Mouse (Mus musculus) hindbrain, postnatal 0 days (tissue): ENCODE data around the gene Ube2s. TPM values are rescaled to one million over a fixed set of nuclear protein-coding genes. Genes with fewer than 3 reads are reported as not detected.

Experiments used
- ATAC-seq: fragments of 200-750 bp; cut with Nextera tagmentation; 2 replicates; pipeline ENCODE4 v1.8.0; 2017; ENCODE audit warnings: mild to moderate bottlenecking, moderate TSS enrichment, moderate library complexity
- DNase-seq: peaks from one replicate; pipeline ENCODE4 v3.0.0-alpha.2; 2015; ENCODE audit warnings: low spot score
- H3K27ac ChIP-seq: fragments of 300-500 bp; sonication (generic); 2 replicates; pipeline ENCODE4 v1.5.1; 2014; ENCODE audit warnings: mild to moderate bottlenecking
- H3K27me3 ChIP-seq: fragments of 300-500 bp; sonication (generic); 2 replicates; pipeline ENCODE4 v1.6.1; 2014; ENCODE audit warnings: low read length, mixed read lengths; ENCODE audit not compliant: insufficient read depth
- H3K36me3 ChIP-seq: fragments of 300-500 bp; sonication (generic); 2 replicates; pipeline ENCODE4 v1.6.1; 2014; ENCODE audit warnings: low read length, mixed read lengths; ENCODE audit not compliant: insufficient read depth
- H3K4me1 ChIP-seq: fragments of 300-500 bp; sonication (generic); 2 replicates; pipeline ENCODE4 v1.6.1; 2014; ENCODE audit warnings: antibody characterized with exemption, low read length, mixed read lengths; ENCODE audit not compliant: insufficient read depth
- H3K4me2 ChIP-seq: fragments of 300-500 bp; sonication (generic); 2 replicates; pipeline ENCODE4 v1.6.1; 2014; ENCODE audit warnings: low read depth, mild to moderate bottlenecking, low read length, moderate library complexity, mixed read lengths
- H3K4me3 ChIP-seq: fragments of 300-500 bp; sonication (generic); 2 replicates; pipeline ENCODE4 v1.5.1; 2014; ENCODE audit warnings: low read length
- H3K9ac ChIP-seq: fragments of 300-500 bp; sonication (generic); replicated peaks from 2 replicates; pipeline ENCODE4 v1.6.1; 2014; ENCODE audit warnings: mild to moderate bottlenecking, low read length, moderate library complexity, mixed read lengths
- H3K9me3 ChIP-seq: fragments of 300-500 bp; sonication (generic); 2 replicates; pipeline ENCODE4 v1.6.1; 2016; ENCODE audit warnings: low read length, mixed read lengths
- CTCF ChIP-seq: IDR thresholded peaks from 2 replicates; pipeline ENCODE4 v1.5.1; 2016; ENCODE audit warnings: antibody characterized with exemption, control low read depth, low read depth
- WGBS: fragments of 180-500 bp; shearing (Covaris S2); extraction: QIAGEN DNeasy Blood & Tissue Kit; methylation state at CpG from one replicate; pipeline ENCODE4 v1.1.7; 2014; 5-methylcytosine and 5-hydroxymethylcytosine counted together
- polyA plus RNA-seq: library from polyadenylated mRNA; unstranded; fragments of >200 nt; fragmentation: Nextera tagmentation; extraction: Ambion mirVana; gene quantifications from 2 replicates; pipeline ENCODE4 v1.2.1, GENCODE M21; 2015
- total RNA-seq: library from RNA; depleted of rRNA; stranded (reverse); fragments of >200 nt; gene quantifications from 2 replicates; pipeline ENCODE4 v1.2.3, GENCODE M21; 2014

Gene Ube2s
- total and polyA plus RNA-seq, 2 experiments from 2014 or later = 223 to 324 TPM

GRCm38 (mm10) chr7:4792278-4793212 lies 19.8 kb downstream of the Ube2s start, which contains the start of gene Rpl28:
Gene Rpl28, plus strand, starts transcription at chr7:4792874.
- Histone ChIP-seq H3K36me3 (peaks cover 25% of the 10 kb centered on the region), H3K4me2 (peak within 1 kb of the TSS; percentile 77), H3K27ac (peak within 1 kb of the TSS; percentile 92), H3K9ac (peak within 1 kb of the TSS; percentile 92), H3K27me3 (no peaks in the 10 kb centered on the region), H3K9me3 (no peaks in the 10 kb centered on the region), H3K4me1 (peaks cover 3% of the 10 kb centered on the region; the same call in 1 of the 2 replicates), H3K4me3 (peak within 1 kb of the TSS; percentile 84)
- TF ChIP-seq CTCF = no peak
- DNase-seq (peak; percentile 99), ATAC-seq (peak; percentile 93)
- 2% methylated on average over 54 of the region's 54 CpGs for WGBS

DNA sequence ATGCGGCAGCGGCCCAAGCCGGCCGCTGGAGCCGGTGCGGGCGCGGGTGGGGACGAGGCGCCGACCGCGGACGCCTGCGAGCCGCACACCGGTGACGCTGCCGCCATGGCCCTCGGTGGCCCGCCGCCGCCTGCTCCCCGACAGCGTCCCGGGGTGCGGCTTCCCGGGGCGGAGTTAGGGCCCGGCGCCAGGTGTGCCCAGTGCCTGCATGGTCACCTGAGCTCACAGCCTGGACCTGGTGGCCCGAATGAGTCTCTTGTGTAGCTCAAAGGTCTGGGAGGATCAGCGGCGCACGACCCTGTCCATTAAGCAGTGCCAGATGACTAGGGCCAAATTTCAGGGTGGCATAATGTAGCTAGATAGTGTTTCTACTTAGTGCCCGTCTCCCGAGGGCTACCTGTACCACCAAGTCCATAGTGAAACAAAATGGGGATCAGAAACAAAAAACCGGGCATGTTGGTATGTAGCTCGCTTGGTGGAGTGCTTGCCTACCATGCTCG lies 22.9 kb downstream of the Ube2s start, which contains the start of gene Tmem238:
Gene Tmem238, minus strand, starts transcription at position 221 of the 500 bp plus-strand sequence.
- Histone ChIP-seq H3K36me3 (peaks cover 5% of the 10 kb centered on the region; the same call in 1 of the 2 replicates), H3K9me3 (no peaks in the 10 kb centered on the region), H3K9ac (peak within 1 kb of the TSS; percentile 63), H3K27ac (peak within 1 kb of the TSS; percentile 80), H3K4me2 (peak within 1 kb of the TSS; percentile 89), H3K4me1 (peaks cover 3% of the 10 kb centered on the region; the same call in 1 of the 2 replicates), H3K27me3 (no peaks in the 10 kb centered on the region), H3K4me3 (peak within 1 kb of the TSS; percentile 49)
- WGBS = 9% methylated on average over 35 of the region's 40 CpGs
- ATAC-seq (no peak), DNase-seq (no peak)
- TF ChIP-seq CTCF = no peak

GRCm38 (mm10) chr7:4788499-4789435 lies 23.6 kb downstream of the Ube2s start:
- 4% methylated on average over 57 of the region's 64 CpGs for WGBS
- H3K27ac ChIP-seq = peak overlapping the region; percentile 80
- H3K4me2 ChIP-seq = peak overlapping the region; percentile 89

DNA sequence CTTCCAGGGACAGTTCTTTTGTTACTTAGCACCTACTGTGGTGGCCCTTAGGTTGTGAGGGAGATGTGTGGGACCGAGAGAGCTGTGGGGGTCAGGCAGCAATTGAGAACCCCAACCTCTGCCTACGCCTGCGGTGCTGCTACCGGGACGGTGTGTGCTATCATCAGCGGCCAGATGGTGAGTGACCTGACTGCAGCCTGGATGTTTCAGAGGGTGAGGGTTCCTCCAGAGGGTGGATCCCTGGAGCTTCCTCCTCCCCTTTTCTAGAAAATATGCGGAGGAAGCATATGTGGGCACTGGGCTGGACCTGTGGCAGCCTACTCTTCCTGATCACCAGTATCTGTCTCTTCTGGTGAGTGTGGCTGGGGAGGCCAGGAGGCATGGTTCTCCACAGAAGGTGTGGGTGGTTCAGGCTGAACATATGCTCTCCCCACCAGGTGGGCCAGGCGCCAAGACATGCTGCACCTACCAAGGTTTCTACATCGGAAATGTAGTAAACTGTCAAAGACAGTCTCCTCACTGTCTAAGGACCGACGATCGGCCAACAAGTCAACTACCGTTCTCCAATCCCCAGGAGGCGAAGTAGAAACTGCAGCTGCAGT lies 28.6 kb downstream of the Ube2s start:
- no peak overlapping the region for H3K27ac ChIP-seq
- H3K9me3 ChIP-seq = no peaks in the 10 kb centered on the region
- H3K4me1 ChIP-seq = no peaks in the 10 kb centered on the region
- H3K4me2 ChIP-seq = no peak overlapping the region
- no peak overlapping the region for H3K4me3 ChIP-seq
- no peaks in the 10 kb centered on the region for H3K27me3 ChIP-seq
- ATAC-seq (no peak), DNase-seq (no peak)
- no peak overlapping the region for H3K9ac ChIP-seq
- H3K36me3 ChIP-seq = no peaks in the 10 kb centered on the region
- 83% methylated on average over 14 of the region's 14 CpGs for WGBS
- no peak for TF ChIP-seq CTCF

More at GRCm38 (mm10) chr7:4788499-4789435, 23.6 kb downstream of the Ube2s start:
- peak overlapping the region; percentile 49 for H3K4me3 ChIP-seq
- peak overlapping the region; percentile 63 for H3K9ac ChIP-seq
- no peaks in the 10 kb centered on the region for H3K9me3 ChIP-seq
- DNase-seq (peak; percentile 70), ATAC-seq (peak; percentile 48)
- TF ChIP-seq CTCF = 0 out of 2 replicates have a peak, but pooled peaks have one; percentile 15
- peaks cover 1% of the 10 kb centered on the region; the same call in 1 of the 2 replicates for H3K4me1 ChIP-seq
- no peaks in the 10 kb centered on the region for H3K27me3 ChIP-seq
- H3K36me3 ChIP-seq = no peaks in the 10 kb centered on the region

DNA sequence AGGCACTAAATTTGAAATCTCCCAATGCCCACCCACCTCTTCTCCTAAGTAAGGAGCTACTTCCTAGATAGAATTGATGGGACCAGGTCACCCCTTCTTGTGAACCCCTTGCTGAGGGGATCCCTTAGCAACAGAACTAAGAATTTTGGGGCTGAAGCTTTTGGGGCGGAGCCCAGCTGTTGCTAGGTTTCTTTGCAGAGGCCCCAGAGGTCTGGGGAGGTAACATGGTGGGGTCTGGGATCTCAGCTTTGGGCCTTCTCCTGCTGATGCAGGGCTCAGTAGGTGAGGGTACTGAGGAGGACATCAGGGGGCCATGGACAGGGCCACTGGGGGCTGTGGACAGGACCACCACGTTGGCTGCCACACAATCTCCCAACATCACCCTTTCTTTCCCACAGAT lies 29.6 kb downstream of the Ube2s start, which contains the start of the genes Il11 and Tmem190:
Gene Il11, minus strand, starts transcription at position 101 of the 400 bp plus-strand sequence.
Gene Tmem190, plus strand, starts transcription at position 179 of the 400 bp plus-strand sequence.
- Histone ChIP-seq H3K9ac (no peak within 1 kb of the TSS), H3K4me3 (no peak within 1 kb of the TSS), H3K9me3 (no peaks in the 10 kb centered on the region), H3K4me2 (no peak within 1 kb of the TSS), H3K27me3 (peaks cover 9% of the 10 kb centered on the region; the same call in 1 of the 2 replicates), H3K36me3 (no peaks in the 10 kb centered on the region), H3K4me1 (no peaks in the 10 kb centered on the region), H3K27ac (no peak within 1 kb of the TSS)
- TF ChIP-seq CTCF = no peak
- ATAC-seq (no peak), DNase-seq (no peak)
- WGBS = 81% methylated on average over 2 of the region's 2 CpGs

DNA sequence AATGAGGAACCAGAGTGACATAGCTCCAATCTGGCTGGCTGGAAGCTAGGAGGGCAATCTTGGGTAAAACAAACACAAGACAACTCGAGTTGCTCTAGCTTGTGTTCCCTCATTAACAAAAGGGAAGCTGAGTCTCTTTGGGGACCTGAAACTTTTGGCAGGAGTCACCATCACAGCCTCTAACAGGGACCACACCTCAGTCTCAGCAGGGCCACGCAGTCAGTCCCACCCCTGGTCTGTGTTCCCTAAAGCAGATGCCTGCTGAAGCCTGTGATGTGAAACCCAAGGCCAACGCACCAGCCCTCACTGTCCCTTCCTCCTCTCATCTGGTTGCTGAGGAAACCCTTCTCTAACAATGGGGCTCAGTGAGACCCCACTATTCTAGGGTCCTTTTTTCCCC lies 30.3 kb downstream of the Ube2s start:
- 57% methylated on average over 3 of the region's 3 CpGs for WGBS

More for the DNA sequence above, 30.3 kb downstream of the Ube2s start:
- Histone ChIP-seq H3K4me3 (no peak overlapping the region), H3K36me3 (no peaks in the 10 kb centered on the region), H3K4me2 (no peak overlapping the region), H3K9ac (no peak overlapping the region), H3K9me3 (no peaks in the 10 kb centered on the region), H3K27me3 (peaks cover 15% of the 10 kb centered on the region; the same call in 1 of the 2 replicates), H3K27ac (no peak overlapping the region), H3K4me1 (0 out of 2 replicates have a peak, but pooled peaks cover 1% of the 10 kb centered on the region)
- DNase-seq = no peak
- no peak for TF ChIP-seq CTCF
- ATAC-seq = no peak
